Mouse (Mus musculus) mouse trophoblast stem cell (cell line): ENCODE results near the gene Qtrt2.

Experiments used
- in situ Hi-C, 2 experiments: fragments of 300-500 bp; cut with MseI, MboI; formaldehyde crosslinking; loops; 2 replicates in 1 of 2; 3 replicates in 1 of 2; pipeline ENCODE4 v1.15.1; 2025

Qtrt2 gene

GRCm38 (mm10) chr16:43827492-43827891 lies 99.1 kb downstream of the Qtrt2 start:
- in situ Hi-C loops: no loop called here

GRCm38 (mm10) chr16:43818404-43818803 lies 108.2 kb downstream of the Qtrt2 start:
- in situ Hi-C loops: no loop called here

GRCm38 (mm10) chr16:43816321-43816720 lies 110.3 kb downstream of the Qtrt2 start:
- in situ Hi-C loops: no loop called here

GRCm38 (mm10) chr16:43814644-43815043 lies 112.0 kb downstream of the Qtrt2 start:
- in situ Hi-C loops: no loop called here
